Mouse (Mus musculus): Measurements from ENCODE around the gene CN725425. TPM values are rescaled to one million over a fixed set of nuclear protein-coding genes. Genes with fewer than 3 reads are reported as not detected.

The CN725425 gene
- not detected in 2 replicates for polyA plus RNA-seq (2012; rRNA removed)

DNA sequence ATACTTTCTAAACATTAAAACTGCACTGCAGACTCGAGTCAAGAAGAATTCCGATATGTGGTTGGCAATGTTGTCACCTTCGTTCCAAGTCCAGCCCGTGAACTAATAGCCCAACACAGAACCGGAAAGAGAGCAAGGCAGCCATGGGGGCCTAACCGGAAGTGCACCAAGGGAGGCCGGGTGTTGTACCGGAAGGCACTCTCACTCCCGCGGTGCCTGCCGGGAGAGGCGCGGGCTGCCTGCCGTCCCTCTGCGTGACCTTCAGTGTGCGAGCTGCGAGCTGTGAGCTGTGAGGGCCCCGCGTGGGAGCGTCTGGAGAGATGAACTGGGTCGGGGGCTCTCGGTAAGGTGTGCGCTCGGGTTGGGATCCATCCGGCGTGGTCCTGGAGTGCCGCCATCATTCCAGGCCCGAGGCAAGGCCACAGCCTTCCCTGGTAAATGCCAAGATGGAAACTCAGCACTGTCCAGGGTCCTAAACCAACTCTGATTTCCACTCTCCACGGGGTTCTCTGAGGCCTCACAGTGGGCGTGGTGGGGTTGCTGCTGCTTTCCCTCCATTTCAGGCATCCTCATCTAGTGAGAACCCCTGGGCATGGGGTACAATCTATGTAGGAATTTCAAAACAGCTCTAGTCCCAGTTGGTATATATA, at the start of gene CN725425:
CN725425 (plus strand) TSS at position 239 of the 650 bp plus-strand sequence.
- DNase-seq (ENCODE audit: low read depth, low spot score), result no peak
- 94% methylated on average over 30 of the region's 30 CpGs for WGBS

DNA sequence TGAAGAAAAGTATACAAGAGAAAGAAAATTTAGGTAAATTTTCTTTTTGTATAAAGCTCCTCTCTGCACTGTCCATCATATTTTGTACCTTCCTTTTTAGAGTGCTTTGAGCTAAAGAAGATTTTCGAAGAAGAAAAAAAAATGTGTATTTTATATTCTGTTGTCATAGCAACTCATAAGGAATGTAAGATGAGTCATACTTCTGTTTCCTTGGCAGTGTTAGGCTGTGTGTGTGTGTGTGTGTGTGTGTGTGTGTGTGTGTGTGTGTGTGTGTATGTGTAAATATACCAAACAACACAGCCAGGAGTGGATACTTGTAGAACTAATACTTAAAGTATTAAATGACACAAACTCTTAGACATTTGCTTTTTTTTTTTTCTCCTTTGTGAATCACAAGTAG, 46.7 kb upstream of the CN725425 start:
- DNase-seq (ENCODE audit: low read depth, low spot score), result no peak
- WGBS, result 20% methylated on average over 1 of the region's 1 CpGs

GRCm38 (mm10) chr15:91153311-91153710, 46.0 kb upstream of the CN725425 start:
- DNase-seq (ENCODE audit: low read depth, low spot score), result no peak
- 84% methylated on average over 3 of the region's 3 CpGs for WGBS

DNA sequence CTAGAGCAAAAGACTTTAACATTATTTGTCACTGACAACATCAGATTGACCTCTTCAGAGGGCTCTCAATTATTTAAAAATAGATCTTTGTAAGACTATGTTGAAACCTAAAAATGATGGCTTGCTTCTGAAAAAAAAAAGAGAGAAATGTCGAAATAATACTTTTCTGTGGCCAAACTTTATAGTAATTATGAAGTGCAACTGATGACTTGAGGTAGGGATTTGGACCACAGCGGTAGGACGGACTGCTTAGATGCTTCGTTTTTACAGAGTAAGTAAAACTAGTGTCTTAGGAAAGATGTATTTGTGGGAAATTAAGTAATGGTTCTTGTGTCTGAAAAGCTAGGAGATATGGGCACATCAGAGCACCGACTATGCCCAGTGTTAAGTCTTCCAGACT, 38.1 kb upstream of the CN725425 start:
- DNase-seq (ENCODE audit: low read depth, low spot score), result no peak
- 86% methylated on average over 5 of the region's 5 CpGs for whole genome bisulfite sequencing

DNA sequence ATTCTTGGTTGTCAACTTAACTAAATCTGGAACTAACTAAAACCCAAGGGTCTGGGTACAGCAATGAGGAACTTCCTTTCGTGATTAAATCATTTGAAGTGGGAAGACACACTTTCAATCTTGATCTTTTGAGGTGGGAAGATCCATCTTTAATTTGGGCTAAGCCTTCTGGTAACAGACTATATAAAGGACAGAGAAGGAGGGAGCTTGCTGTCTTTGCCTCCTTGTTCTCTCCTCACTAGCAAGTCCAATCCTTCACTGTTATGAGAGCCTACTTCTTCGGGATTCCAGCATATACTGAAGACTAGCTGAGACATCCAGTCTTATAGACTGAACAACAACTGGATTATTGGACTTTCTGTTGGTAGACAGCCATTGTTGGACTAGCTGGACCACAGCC, 35.8 kb upstream of the CN725425 start:
- DNase-seq (ENCODE audit: low read depth, low spot score), result no peak
- 76% methylated on average over 2 of the region's 2 CpGs for WGBS

GRCm38 (mm10) chr15:91165021-91165420, 34.3 kb upstream of the CN725425 start:
- DNase-seq (ENCODE audit: low read depth, low spot score), result no peak
- 12% methylated on average over 5 of the region's 5 CpGs for WGBS

GRCm38 (mm10) chr15:91167850-91168562, 31.3 kb upstream of the CN725425 start:
- no peak for DNase-seq (ENCODE audit: low read depth, low spot score)
- whole genome bisulfite sequencing, result 77% methylated on average over 13 of the region's 13 CpGs

- WGBS, result 86% methylated on average over 9 of the region's 9 CpGs
Observed at GRCm38 (mm10) chr15:91170602-91171328, 28.5 kb upstream of the CN725425 start.

DNA sequence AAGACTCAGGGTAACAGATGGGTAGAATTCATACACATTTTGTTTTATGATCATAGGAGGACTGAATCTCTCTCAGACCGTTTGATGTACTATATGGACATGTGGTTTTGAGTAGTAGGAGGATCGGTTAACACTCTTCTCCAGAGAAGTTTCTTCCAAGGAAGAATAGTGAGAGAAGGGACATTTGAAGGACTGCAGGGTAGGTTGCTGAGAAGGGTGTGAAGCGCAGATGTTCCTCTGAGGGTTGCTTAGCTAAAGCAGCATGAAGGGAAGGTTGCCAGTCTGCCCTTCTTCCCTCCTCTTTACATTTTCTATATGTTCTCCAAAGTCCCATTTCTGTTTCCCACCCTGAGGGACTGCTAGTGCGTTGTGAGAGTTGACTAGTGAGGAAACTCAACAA, 28.0 kb upstream of the CN725425 start:
- 79% methylated on average over 4 of the region's 4 CpGs for WGBS
- DNase-seq (ENCODE audit: low read depth, low spot score), result no peak

More at GRCm38 (mm10) chr15:91170602-91171328, 28.5 kb upstream of the CN725425 start:
- DNase-seq (ENCODE audit: low read depth, low spot score), result no peak

DNA sequence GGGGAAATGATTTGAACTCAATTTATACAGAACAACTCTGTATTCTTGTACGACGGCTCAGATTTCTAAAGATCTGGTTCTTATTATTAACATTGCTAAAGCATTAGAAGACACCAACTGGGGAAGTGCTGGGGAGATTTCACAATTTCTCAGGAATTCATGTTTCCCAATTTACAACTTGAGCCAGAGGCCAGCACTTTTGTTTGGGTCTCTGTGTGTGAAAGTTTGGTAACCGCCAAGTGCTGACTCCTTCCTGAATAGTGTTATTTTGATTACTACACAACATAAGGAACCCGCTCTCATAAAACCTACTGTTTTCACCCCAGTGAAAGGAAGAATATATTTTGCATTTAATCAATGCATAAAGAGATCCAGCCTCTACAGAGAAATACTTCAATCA, 27.1 kb upstream of the CN725425 start:
- 71% methylated on average over 4 of the region's 4 CpGs for WGBS

DNA sequence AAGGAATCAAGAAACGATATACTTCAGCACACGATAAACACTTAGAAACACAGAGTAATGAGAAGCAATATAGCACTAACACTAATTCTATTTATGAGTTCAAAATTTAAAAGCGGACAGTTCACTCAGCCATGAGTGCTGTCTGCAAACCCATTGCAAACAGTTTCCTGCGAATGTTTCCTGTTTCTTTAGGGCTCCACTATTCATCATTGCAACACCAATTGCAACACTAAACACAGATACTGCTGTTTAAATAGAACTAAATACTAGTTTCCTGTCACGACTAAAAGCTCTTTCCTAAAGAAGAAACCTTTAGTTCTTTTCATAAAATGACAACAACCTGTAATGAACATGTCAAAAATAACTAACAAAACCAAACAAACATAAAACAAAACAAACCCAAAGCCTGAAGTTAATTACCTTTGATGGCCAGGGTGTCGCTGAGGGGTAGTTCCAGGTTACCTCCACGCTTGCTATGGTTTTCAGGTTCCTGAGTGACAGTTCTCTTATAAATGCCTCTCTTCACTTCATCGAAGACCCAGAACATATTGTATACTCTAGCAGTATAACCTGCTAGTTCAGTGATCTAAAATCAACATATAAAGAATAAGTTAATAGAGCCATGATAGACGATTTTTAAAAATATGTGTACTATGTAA, 20.5 kb upstream of the CN725425 start:
- DNase-seq (ENCODE audit: low read depth, low spot score), result no peak
- WGBS, result 41% methylated on average over 9 of the region's 9 CpGs

More for the DNA sequence above, 27.1 kb upstream of the CN725425 start:
- no peak for DNase-seq (ENCODE audit: low read depth, low spot score)

DNA sequence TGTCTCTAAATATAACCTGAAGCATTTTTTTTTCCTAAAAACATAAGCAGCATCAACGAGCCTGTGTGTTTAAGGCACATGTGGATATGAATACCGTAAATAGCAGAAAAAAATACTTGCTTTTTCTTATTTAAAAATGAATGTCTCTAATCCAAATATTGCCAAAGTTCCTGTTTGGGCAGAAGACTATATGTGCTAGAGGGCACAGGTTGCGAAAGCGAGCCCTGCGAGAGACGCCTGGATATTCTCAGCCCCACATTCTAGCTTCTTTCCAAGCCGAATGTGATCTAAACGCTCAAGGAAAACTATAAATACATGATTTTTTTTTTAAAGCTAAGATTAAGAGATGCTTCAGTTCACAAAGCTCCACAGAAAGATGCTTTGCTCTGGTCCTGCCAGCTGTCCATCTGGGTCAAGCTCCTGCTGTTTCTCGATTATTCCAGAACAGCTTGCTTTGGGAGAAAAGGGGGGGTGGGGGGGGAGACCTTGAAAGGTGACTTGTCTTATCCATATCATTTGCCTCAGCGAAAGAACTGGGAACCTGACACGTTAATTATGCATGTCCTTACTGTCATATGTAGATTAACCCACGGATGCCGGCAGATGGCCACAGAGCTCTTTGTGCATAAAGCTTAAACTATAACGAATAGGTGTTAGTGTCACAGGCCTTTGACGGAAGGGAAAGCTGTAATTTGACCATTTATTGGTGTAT, 19.2 kb upstream of the CN725425 start:
- 78% methylated on average over 15 of the region's 15 CpGs for WGBS
- DNase-seq (ENCODE audit: low read depth, low spot score), result no peak

DNA sequence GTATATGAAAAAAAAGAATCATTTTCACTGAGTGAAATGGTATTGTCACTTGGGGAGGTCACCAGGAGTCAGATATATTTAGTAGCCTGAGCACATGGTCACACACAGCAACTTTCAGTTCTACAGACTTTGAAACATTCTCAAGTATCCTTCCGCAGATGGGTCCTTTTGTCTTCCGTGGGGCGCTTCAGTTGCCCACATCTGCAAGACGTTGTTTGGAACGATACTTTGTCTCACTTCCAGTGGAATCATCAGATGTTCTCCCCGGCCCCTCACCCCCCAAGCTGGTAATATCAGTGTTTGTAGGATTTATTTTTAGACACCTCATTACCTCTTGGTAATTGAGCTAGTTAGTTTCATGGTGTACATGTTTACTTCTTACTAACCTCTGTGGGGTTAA, 12.9 kb upstream of the CN725425 start:
- 86% methylated on average over 6 of the region's 6 CpGs for WGBS
- DNase-seq (ENCODE audit: low read depth, low spot score), result no peak

DNA sequence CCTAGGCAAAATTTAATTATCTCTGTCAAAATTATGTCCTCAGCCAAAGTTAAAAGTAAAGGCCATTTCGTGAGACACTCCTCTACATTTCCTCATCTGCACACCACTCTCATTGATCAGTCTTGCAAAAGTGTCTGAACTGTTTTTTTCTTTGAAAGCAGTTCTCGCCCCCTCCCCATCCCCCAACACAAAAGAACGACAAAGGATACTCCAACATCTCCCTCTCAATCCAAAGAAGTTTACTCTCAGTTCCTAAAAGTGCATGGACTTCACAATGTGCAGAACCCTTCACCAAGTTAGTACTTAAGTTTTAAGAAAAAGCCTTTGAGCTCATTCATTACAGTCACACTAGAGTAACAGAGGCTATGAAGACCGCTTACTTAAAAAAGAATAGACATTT, 9.3 kb upstream of the CN725425 start:
- 57% methylated on average over 4 of the region's 4 CpGs for WGBS
- DNase-seq (ENCODE audit: low read depth, low spot score), result no peak

DNA sequence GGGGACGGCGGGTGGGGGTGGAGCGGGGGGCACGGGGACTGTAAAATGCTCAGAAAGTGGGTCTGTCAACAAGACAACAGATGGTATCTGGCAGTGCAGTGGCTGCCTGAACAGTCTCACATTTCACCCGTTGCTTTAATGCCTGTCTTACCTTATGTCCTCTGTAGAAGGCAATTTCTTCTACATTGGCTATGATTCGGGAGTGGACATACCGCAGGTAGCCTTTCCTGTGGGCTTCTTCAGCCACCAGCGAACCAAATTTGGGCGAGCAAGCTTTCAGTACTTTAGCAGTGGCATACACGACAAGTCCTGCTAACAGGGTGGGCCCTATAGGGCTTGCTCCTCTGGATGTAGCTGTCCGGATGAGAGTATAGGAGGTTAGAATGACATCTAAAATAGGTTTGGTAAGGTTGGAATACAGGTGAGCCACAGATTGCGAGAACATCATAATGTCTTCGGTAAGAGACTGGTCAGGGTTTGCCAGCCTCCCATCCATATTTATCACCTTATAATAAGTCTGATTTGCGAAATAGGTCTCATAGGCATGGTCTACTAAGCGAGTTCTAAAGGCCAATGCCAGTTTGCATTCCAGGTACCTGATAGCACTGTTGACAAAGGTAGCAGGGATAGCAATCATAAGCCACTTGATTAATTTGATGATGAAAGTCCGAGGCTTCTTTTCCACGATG, 8.6 kb upstream of the CN725425 start:
- 44% methylated on average over 17 of the region's 17 CpGs for WGBS
- DNase-seq (ENCODE audit: low read depth, low spot score), result no peak

GRCm38 (mm10) chr15:91191412-91192222, 7.7 kb upstream of the CN725425 start, which contains the start of gene Abcd2:
Gene Abcd2, minus strand, starts transcription at chr15:91191799.
- 3% methylated on average over 22 of the region's 22 CpGs for WGBS
- DNase-seq (ENCODE audit: low read depth, low spot score), result no peak

DNA sequence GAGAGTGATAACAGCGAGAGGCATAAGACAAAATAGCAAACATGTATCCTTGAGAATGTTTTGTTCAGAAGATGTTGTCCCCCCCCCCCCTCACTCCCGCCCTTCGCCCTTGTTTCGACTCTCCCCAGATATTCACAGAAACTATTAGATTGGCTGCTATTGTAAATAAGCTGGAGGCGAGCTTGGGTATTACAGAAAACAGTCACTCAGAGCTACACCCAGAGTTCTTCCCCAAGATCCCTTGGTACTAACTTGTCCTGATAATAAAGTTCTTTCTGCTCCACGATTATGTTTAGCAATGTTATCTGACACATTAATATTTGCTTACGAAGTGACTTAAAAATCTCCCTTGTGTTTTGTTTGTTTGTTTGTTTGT, 7.1 kb upstream of the CN725425 start:
- 17% methylated on average over 7 of the region's 7 CpGs for WGBS
- no peak for DNase-seq (ENCODE audit: low read depth, low spot score)

DNA sequence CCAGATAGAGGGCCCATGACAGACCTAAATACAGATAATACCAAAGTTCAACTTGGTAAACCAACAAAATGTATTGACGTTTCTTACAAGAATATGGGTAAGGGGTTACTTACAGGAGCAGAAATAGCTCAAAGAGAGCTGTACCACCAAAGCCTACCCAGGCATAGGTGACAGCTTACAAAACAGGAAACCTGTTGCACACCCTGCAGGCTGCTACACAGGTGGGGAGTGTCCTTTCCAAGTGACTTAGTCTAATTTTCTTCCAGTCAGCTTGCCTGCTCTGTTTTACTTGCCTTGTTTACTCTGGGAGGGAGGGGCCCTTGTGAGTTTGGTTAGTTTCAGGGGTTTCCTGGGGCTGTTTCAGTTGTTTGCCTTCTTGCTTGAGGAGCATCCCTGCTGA, 1.5 kb downstream of the CN725425 start:
- WGBS, result 85% methylated on average over 1 of the region's 1 CpGs
- no peak for DNase-seq (ENCODE audit: low read depth, low spot score)

Data from large intestine, adult 2 months (tissue).